Mouse (Mus musculus) urinary bladder, adult 18-20 months (tissue): ENCODE data around the gene Senp7.
"Not testable (repeated sequence)": the region's sequence is repeated elsewhere in the genome, so short reads cannot be mapped to it uniquely, and the experiment has no call there.

Source experiments
- DNase-seq, 2 experiments: peaks; one replicate each; pipeline ENCODE4 v3.0.0; 2022; ENCODE audit warnings: low spot score in 2 of 2, mixed read lengths in 2 of 2

The Senp7 gene

GRCm38 (mm10) chr16:56134149-56134548, 86.0 kb downstream of the Senp7 start:
- no peak for DNase-seq

- not testable (repeated sequence) for DNase-seq
Observed at GRCm38 (mm10) chr16:56137672-56138071, 89.5 kb downstream of the Senp7 start.

GRCm38 (mm10) chr16:56139921-56140320, 91.8 kb downstream of the Senp7 start:
- no peak for DNase-seq

- no peak for DNase-seq
Observed at GRCm38 (mm10) chr16:56144876-56145555, 96.9 kb downstream of the Senp7 start.

- no peak for DNase-seq
Observed at GRCm38 (mm10) chr16:56147679-56148078, 99.5 kb downstream of the Senp7 start.

GRCm38 (mm10) chr16:56163466-56163865, 115.3 kb downstream of the Senp7 start:
- DNase-seq: no peak

- DNase-seq: no peak
Observed at GRCm38 (mm10) chr16:56170247-56170646, 122.1 kb downstream of the Senp7 start.

GRCm38 (mm10) chr16:56175867-56176581, 127.9 kb downstream of the Senp7 start:
- no peak for DNase-seq

- no peak for DNase-seq
Observed at GRCm38 (mm10) chr16:56186863-56187262, 138.7 kb downstream of the Senp7 start.

GRCm38 (mm10) chr16:56188198-56188597, 140.1 kb downstream of the Senp7 start:
- DNase-seq: no peak

- no peak for DNase-seq
Observed at GRCm38 (mm10) chr16:56204051-56204450, 155.9 kb downstream of the Senp7 start, which contains the start of gene Impg2. Impg2 (plus strand) TSS chr16:56204313.

- no peak for DNase-seq
Observed at GRCm38 (mm10) chr16:56212740-56213139, 164.6 kb downstream of the Senp7 start.

- no peak for DNase-seq
Observed at GRCm38 (mm10) chr16:56227686-56228085, 179.5 kb downstream of the Senp7 start.

- DNase-seq: no peak
Observed at GRCm38 (mm10) chr16:56229455-56229854, 181.3 kb downstream of the Senp7 start.

GRCm38 (mm10) chr16:56231300-56231699, 183.2 kb downstream of the Senp7 start:
- DNase-seq: no peak

GRCm38 (mm10) chr16:56232736-56233135, 184.6 kb downstream of the Senp7 start:
- no peak for DNase-seq
